Mouse (Mus musculus): ENCODE data around the gene Gm20489. TPM values are rescaled to one million over a fixed set of nuclear protein-coding genes. Genes with fewer than 3 reads are reported as not detected.

Gene Gm20489
- polyA plus RNA-seq, 1 experiment from 2014 or later = not detected

DNA sequence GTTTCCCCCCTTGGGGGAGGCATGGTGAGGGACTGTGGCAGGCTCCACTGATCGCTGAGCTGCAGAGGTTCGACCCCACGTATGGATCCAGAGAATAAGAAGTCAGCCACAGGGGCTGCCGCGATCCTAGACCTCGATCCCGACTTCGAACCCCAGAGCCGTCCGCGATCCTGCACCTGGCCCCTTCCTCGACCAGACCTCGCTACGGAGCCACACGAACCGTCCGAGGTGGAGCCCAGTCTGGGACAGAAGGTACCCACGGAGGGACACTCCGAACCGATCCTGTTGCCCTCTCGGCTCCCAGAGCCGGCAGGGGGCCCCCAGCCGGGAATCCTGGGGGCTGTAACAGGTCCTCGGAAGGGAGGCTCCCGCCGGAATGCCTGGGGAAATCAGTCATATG lies 14.1 kb downstream of the Gm20489 start:
- peak; percentile 45; the same call in 1 of the 2 replicates for ATAC-seq
- Histone ChIP-seq H3K4me3 (replicated peaks) (peak overlapping the region; percentile 49), H3K9ac (peak overlapping the region; percentile 50), H3K27ac (peak overlapping the region; percentile 58; the same call in 1 of the 2 replicates), H3K4me1 (replicated peaks) (0 out of 2 replicates have a peak, but pooled peaks cover 4% of the 10 kb centered on the region), H3K9me3 (no peaks in the 10 kb centered on the region), H3K36me3 (no peaks in the 10 kb centered on the region), H3K4me2 (replicated peaks) (peak overlapping the region; percentile 72), H3K27me3 (replicated peaks) (no peaks in the 10 kb centered on the region; the same call in 1 of the 2 replicates)
- WGBS = 11% methylated on average over 26 of the region's 26 CpGs

DNA sequence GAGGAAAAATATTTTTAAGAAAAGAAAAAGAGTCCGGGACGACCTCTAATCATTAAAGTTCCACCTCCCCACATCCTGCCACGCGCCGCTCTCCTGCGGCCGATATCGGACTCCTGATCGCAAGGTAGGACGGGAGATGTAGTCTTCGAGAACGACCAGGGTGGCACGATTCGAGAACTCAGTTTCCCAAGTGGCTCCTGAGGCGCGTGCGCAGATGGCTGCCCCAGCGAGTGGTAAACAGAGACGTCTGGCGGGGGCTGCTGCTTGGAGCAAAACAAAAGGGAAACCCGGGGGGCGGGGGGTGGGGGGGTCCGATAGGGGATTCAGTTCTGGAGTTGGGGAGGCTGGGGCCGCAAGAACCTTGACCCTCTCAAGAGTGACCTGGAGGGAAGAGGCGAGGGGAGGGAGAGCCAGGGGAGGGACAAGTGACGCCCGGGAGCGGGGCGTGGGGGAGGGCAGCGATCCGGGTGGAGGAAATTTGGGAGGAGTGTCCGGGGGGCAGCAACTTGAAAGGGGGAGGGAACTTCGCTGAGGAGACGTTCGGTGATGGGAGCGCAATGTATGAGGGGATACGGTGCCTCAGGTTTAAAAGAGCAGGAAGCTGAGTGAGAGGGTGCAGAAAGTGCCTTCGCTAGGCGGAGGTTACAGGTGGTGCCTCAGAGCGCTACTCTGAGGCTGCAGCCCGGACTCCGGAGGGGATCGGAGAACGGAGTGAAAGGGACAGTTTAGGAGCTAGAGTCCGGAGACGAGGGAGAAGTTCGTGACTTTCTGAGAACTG lies 14.7 kb downstream of the Gm20489 start, which contains the start of gene Foxo4:
TSS of gene Foxo4 (plus strand) at position 577 of the 778 bp plus-strand sequence.
- peak; percentile 95 for ATAC-seq
- Histone ChIP-seq H3K27ac (peak within 1 kb of the TSS; percentile 58; the same call in 1 of the 2 replicates), H3K4me1 (replicated peaks) (0 out of 2 replicates have a peak, but pooled peaks cover 4% of the 10 kb centered on the region), H3K27me3 (replicated peaks) (no peaks in the 10 kb centered on the region; the same call in 1 of the 2 replicates), H3K4me3 (replicated peaks) (peak within 1 kb of the TSS; percentile 49), H3K4me2 (replicated peaks) (peak within 1 kb of the TSS; percentile 72), H3K9ac (peak within 1 kb of the TSS; percentile 50), H3K36me3 (no peaks in the 10 kb centered on the region), H3K9me3 (no peaks in the 10 kb centered on the region)
- 26% methylated on average over 47 of the region's 47 CpGs for WGBS

DNA sequence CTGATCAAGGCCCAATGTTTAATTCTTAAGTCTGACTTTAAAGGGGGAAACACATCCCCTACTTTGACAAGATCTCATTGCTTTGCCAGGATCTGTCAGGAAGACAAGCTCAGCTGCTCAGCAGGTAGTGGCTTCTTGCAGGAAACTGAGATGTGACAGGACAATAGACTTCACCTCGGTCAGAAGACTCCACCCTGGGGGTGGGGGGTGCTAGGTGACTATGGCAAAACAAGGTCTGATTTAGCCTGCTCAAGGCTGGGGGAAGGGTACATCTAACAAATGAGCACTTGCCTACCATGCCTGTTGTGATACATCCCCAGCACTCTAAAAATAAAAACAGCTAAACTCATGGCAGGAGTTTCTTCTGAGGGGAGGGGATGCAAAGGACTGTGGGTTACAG lies 23.8 kb downstream of the Gm20489 start:
- Histone ChIP-seq H3K27me3 (replicated peaks) (no peaks in the 10 kb centered on the region), H3K36me3 (no peaks in the 10 kb centered on the region), H3K4me3 (replicated peaks) (no peak overlapping the region), H3K9ac (no peak overlapping the region), H3K4me2 (replicated peaks) (no peak overlapping the region), H3K9me3 (no peaks in the 10 kb centered on the region), H3K4me1 (replicated peaks) (no peaks in the 10 kb centered on the region), H3K27ac (no peak overlapping the region)
- ATAC-seq = no peak
- WGBS = 38% methylated on average over 1 of the region's 1 CpGs

DNA sequence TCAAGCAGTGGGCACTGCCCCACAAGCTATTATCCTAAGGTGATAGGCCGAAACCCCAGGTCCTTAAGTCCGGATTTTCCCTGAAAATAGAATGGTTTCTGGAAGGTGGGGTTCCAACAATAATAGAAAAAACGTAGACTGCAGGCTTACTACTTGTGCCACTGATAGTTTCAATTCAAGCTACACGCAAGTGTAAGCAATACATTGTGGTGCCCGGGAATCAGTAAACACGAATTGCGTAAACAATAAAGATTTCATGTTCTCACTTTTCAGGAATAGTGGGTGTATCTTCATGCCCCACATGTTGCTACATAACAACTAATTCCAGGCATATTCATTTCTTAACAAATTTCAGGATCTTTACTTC lies 46.0 kb downstream of the Gm20489 start:
- Histone ChIP-seq H3K9me3 (no peaks in the 10 kb centered on the region), H3K4me2 (replicated peaks) (peak overlapping the region; percentile 56), H3K27ac (no peak overlapping the region; the same call in 1 of the 2 replicates), H3K27me3 (replicated peaks) (no peaks in the 10 kb centered on the region), H3K36me3 (no peaks in the 10 kb centered on the region), H3K4me3 (replicated peaks) (peak overlapping the region; percentile 51), H3K4me1 (replicated peaks) (no peaks in the 10 kb centered on the region), H3K9ac (no peak overlapping the region)
- ATAC-seq = no peak
- 25% methylated on average over 7 of the region's 7 CpGs for WGBS

DNA sequence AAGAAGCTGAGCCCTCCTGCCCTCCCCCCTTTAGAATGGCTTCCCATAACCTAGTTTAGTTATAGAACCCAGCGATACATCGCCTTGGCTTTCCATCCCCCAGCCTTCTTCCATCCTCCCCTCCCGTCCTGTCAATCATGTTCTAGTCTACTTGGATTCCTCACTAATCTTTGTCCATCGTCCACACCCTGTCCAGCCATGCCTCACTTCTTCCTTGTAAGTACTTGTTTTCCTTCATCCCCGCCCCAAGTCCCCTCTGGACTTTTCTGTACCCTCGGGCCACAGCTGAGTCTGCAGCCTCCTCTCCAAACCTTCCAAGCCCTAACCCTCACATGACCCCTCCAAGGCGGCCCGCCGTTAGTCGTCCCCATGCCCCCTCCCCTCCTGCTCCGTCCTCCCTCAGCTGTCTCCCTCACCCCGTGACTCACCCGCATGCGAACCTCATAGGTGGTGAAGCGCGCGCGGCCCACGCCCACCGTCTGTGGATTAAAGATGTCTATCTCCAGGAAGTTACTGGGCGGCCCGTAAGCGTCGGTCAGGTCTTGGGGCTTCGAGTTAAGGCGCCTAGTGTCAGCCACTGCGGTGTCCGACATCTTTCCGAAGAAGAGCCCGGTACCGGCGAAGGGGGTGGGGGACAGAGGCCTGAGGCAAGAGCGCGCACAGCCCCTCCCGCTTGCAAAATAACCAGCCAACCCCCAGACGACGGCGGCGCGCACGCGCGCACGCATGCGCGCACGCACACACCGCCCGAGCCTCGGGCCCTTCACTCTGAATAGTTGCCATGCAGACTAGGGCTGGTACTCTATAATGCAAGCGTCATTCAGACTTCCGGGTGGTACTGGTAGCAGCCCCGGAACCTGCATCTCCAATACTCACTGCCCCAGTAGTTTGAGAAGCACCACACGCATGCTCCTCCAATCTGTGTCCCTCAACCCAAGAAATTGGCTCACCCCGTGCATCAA lies 46.7 kb downstream of the Gm20489 start, which contains the start of gene Snx12:
TSS of gene Snx12 (minus strand) at position 730 of the 962 bp plus-strand sequence.
- 21% methylated on average over 55 of the region's 55 CpGs for WGBS
- peak within 1 kb of the TSS; percentile 51 for H3K4me3 ChIP-seq (replicated peaks)
- no peaks in the 10 kb centered on the region for H3K9me3 ChIP-seq
- no peaks in the 10 kb centered on the region for H3K36me3 ChIP-seq
- H3K4me1 ChIP-seq (replicated peaks) = no peaks in the 10 kb centered on the region
- H3K27ac ChIP-seq = peak within 1 kb of the TSS; percentile 67
- ATAC-seq = peak; percentile 95
- peak within 1 kb of the TSS; percentile 49 for H3K9ac ChIP-seq
- no peaks in the 10 kb centered on the region for H3K27me3 ChIP-seq (replicated peaks)
- H3K4me2 ChIP-seq (replicated peaks) = peak within 1 kb of the TSS; percentile 56

Other genes starting within 250 kb of the Gm20489 start
- 0.14 and 0.23 TPM in 2 replicates for gene Tex11, start 209.4 kb downstream of the Gm20489 start, polyA plus RNA-seq (2015; fragmentation: Nextera tagmentation; extraction: Ambion mirVana)
- 1.5 and 1.6 TPM in 2 replicates for gene Slc7a3, start 183.0 kb downstream of the Gm20489 start, polyA plus RNA-seq (2015; fragmentation: Nextera tagmentation; extraction: Ambion mirVana)
- gene Snx12, start 46.5 kb downstream of the Gm20489 start, polyA plus RNA-seq (2015; fragmentation: Nextera tagmentation; extraction: Ambion mirVana) = 50.6 and 51.1 TPM in 2 replicates
- gene Foxo4, start 14.5 kb downstream of the Gm20489 start, polyA plus RNA-seq (2015; fragmentation: Nextera tagmentation; extraction: Ambion mirVana) = 1.6 and 1.9 TPM in 2 replicates
- not detected in 2 replicates for gene Gm614, start 5.0 kb downstream of the Gm20489 start, polyA plus RNA-seq (2015; fragmentation: Nextera tagmentation; extraction: Ambion mirVana)
- 12.5 and 12.8 TPM in 2 replicates for gene Il2rg, start 768 bp downstream of the Gm20489 start, polyA plus RNA-seq (2015; fragmentation: Nextera tagmentation; extraction: Ambion mirVana)
- gene Med12, start 5.0 kb upstream of the Gm20489 start, polyA plus RNA-seq (2015; fragmentation: Nextera tagmentation; extraction: Ambion mirVana) = 22.8 and 25.3 TPM in 2 replicates
- gene Nlgn3, start 30.1 kb upstream of the Gm20489 start, polyA plus RNA-seq (2015; fragmentation: Nextera tagmentation; extraction: Ambion mirVana) = 4.4 and 4.8 TPM in 2 replicates
- gene Gjb1, start 107.4 kb upstream of the Gm20489 start, polyA plus RNA-seq (2015; fragmentation: Nextera tagmentation; extraction: Ambion mirVana) = 59.2 and 77.1 TPM in 2 replicates
- 20.4 and 21.2 TPM in 2 replicates for gene Zmym3, start 151.8 kb upstream of the Gm20489 start, polyA plus RNA-seq (2015; fragmentation: Nextera tagmentation; extraction: Ambion mirVana)
- gene Nono, start 160.3 kb upstream of the Gm20489 start, polyA plus RNA-seq (2015; fragmentation: Nextera tagmentation; extraction: Ambion mirVana) = 324 and 340 TPM in 2 replicates
- 0.73 and 1.6 TPM in 2 replicates for gene Itgb1bp2, start 180.1 kb upstream of the Gm20489 start, polyA plus RNA-seq (2015; fragmentation: Nextera tagmentation; extraction: Ambion mirVana)